12 mouse cellular contexts compared by ENCODE assay signal in genomic region chr1:90414751-90415150, GRCm38 (mm10).
"Had no signal": no experiment of that assay in that cellular context is flagged by ENCODE, and none has a peak within 500 bp of the region (broad histone marks: within the 10 kb centered on the region; RNA-seq: fewer than 3 reads in every experiment).

No protein-coding gene starts in this region.

- DNase-seq: kidney, postnatal 36 days; lung, embryonic 14.5 days; lung, postnatal 10 days; lung, postnatal 4 days; midbrain, embryonic 14.5 days had no signal

- H3K9me3 ChIP-seq: limb, embryonic 10.5 days; midbrain, embryonic 10.5 days; neural tube, embryonic 12.5 days had no signal

- H3K36me3 ChIP-seq: limb, embryonic 10.5 days; midbrain, embryonic 10.5 days; neural tube, embryonic 12.5 days had no signal

- H3K4me3 ChIP-seq: layer of hippocampus, adult 2 months; limb, embryonic 10.5 days; midbrain, embryonic 10.5 days; myocyte; neural tube, embryonic 12.5 days had no signal

- H3K9ac ChIP-seq: lung, embryonic 14.5 days; neural tube, embryonic 12.5 days had no signal

- H3K4me2 ChIP-seq: liver, embryonic 11.5 days; lung, embryonic 14.5 days; neural tube, embryonic 12.5 days had no signal

- H3K27me3 ChIP-seq: neural tube, embryonic 12.5 days had no signal

- H3K27ac ChIP-seq: layer of hippocampus, adult 2 months; midbrain, embryonic 10.5 days; neural tube, embryonic 12.5 days; stomach, postnatal 0 days had no signal
